Mouse (Mus musculus) small intestine, adult 2 months (tissue): ENCODE data around the gene Rassf3. TPM values are rescaled to one million over a fixed set of nuclear protein-coding genes. Genes with fewer than 3 reads are reported as not detected.

Source experiments
- H3K27ac ChIP-seq: fragments of 200-500 bp; 2 replicates; pipeline ENCODE4 v1.5.1; 2012; ENCODE audit warnings: low read depth, low read length, control low read depth, inconsistent platforms; ENCODE audit not compliant: insufficient read depth
- H3K27me3 ChIP-seq: fragments of 200-500 bp; 2 replicates; pipeline ENCODE4 v1.6.1; 2012; ENCODE audit warnings: mild to moderate bottlenecking, moderate library complexity, low read length, inconsistent platforms; ENCODE audit not compliant: control insufficient read depth, insufficient read depth
- H3K36me3 ChIP-seq: fragments of 200-500 bp; 2 replicates; pipeline ENCODE4 v1.6.1; 2012; ENCODE audit warnings: mild to moderate bottlenecking, low read length, control low read depth, inconsistent platforms; ENCODE audit not compliant: control insufficient read depth, insufficient read depth
- H3K4me1 ChIP-seq: fragments of 200-500 bp; 2 replicates; pipeline ENCODE4 v1.6.1; 2012; ENCODE audit warnings: low read length, inconsistent platforms, mixed read lengths; ENCODE audit not compliant: control insufficient read depth, insufficient read depth, insufficient read length
- H3K4me3 ChIP-seq: fragments of 200-500 bp; 2 replicates; pipeline ENCODE4 v1.5.1; 2012; ENCODE audit warnings: low read depth, mild to moderate bottlenecking, control low read depth, inconsistent platforms, low read length, moderate library complexity
- CTCF ChIP-seq: fragments of 200-500 bp; IDR thresholded peaks from 2 replicates; pipeline ENCODE4 v1.5.1; 2012; ENCODE audit warnings: low read depth, mild to moderate bottlenecking, control low read depth, inconsistent platforms, low read length, moderate library complexity, mixed read lengths; ENCODE audit not compliant: insufficient replicate concordance, insufficient read length; ENCODE audit errors: extremely low read depth
- POLR2A ChIP-seq: fragments of 200-500 bp; IDR thresholded peaks from 2 replicates; pipeline ENCODE4 v1.6.1; 2012; ENCODE audit warnings: low read depth, mild to moderate bottlenecking, control low read depth, inconsistent platforms, low read length, moderate library complexity
- WGBS: fragments of 180-500 bp; shearing (Covaris S2); methylation state at CpG from one replicate; pipeline ENCODE4 v1.1.7; 2018; 5-methylcytosine and 5-hydroxymethylcytosine counted together
- polyA plus RNA-seq: library from polyadenylated mRNA; depleted of rRNA; stranded (reverse); fragments of >200 nt; gene quantifications from 2 replicates; pipeline ENCODE4 v1.2.3, GENCODE M21; 2012

The Rassf3 gene
- polyA plus RNA-seq, 1 experiment, result 25.8 TPM

GRCm38 (mm10) chr10:121475672-121476146 lies 438 bp downstream of the Rassf3 start:
- TF ChIP-seq CTCF (no peak), POLR2A (no peak)
- Histone ChIP-seq H3K27me3 (no peaks in the 10 kb centered on the region), H3K4me1 (peaks cover 18% of the 10 kb centered on the region), H3K4me3 (peak overlapping the region; percentile 79), H3K27ac (peak overlapping the region; percentile 74), H3K36me3 (no peaks in the 10 kb centered on the region)
- under 1% methylated on average over 45 of the region's 45 CpGs for WGBS

GRCm38 (mm10) chr10:121475101-121475671 lies 961 bp downstream of the Rassf3 start:
- H3K4me3 ChIP-seq, result peak overlapping the region; percentile 79
- H3K27me3 ChIP-seq, result no peaks in the 10 kb centered on the region
- TF ChIP-seq POLR2A, result no peak
- TF ChIP-seq CTCF, result no peak; the same call in 1 of the 2 replicates
- no peaks in the 10 kb centered on the region for H3K36me3 ChIP-seq
- H3K4me1 ChIP-seq, result peaks cover 19% of the 10 kb centered on the region
- 1% methylated on average over 31 of the region's 31 CpGs for WGBS
- peak overlapping the region; percentile 74 for H3K27ac ChIP-seq

- no peaks in the 10 kb centered on the region for H3K36me3 ChIP-seq
- TF ChIP-seq CTCF, result no peak
- TF ChIP-seq POLR2A, result no peak
- H3K4me3 ChIP-seq, result peak overlapping the region; percentile 79; the same call in 1 of the 2 replicates
- peak overlapping the region; percentile 74 for H3K27ac ChIP-seq
- WGBS, result 10% methylated on average over 4 of the region's 4 CpGs
- H3K4me1 ChIP-seq, result peaks cover 22% of the 10 kb centered on the region
- H3K27me3 ChIP-seq, result no peaks in the 10 kb centered on the region
Observed at GRCm38 (mm10) chr10:121474288-121474687, 1.9 kb downstream of the Rassf3 start.

GRCm38 (mm10) chr10:121473723-121474215 lies 2.4 kb downstream of the Rassf3 start:
- 5% methylated on average over 12 of the region's 12 CpGs for WGBS
- peak overlapping the region; percentile 74 for H3K27ac ChIP-seq
- no peak; the same call in 1 of the 2 replicates for TF ChIP-seq POLR2A
- TF ChIP-seq CTCF, result no peak
- no peaks in the 10 kb centered on the region for H3K27me3 ChIP-seq
- peaks cover 22% of the 10 kb centered on the region for H3K4me1 ChIP-seq
- no peaks in the 10 kb centered on the region for H3K36me3 ChIP-seq
- H3K4me3 ChIP-seq, result peak overlapping the region; percentile 27

- Histone ChIP-seq H3K36me3 (no peaks in the 10 kb centered on the region), H3K4me3 (no peak overlapping the region), H3K27me3 (no peaks in the 10 kb centered on the region), H3K27ac (peak overlapping the region; percentile 42), H3K4me1 (peaks cover 22% of the 10 kb centered on the region)
- WGBS, result 63% methylated on average over 11 of the region's 11 CpGs
- TF ChIP-seq POLR2A, result no peak
- no peak for TF ChIP-seq CTCF
Observed at GRCm38 (mm10) chr10:121472593-121473217, 3.4 kb downstream of the Rassf3 start.

- H3K4me1 ChIP-seq, result peaks cover 21% of the 10 kb centered on the region
- H3K4me3 ChIP-seq, result no peak overlapping the region
- no peaks in the 10 kb centered on the region for H3K27me3 ChIP-seq
- WGBS, result 53% methylated on average over 8 of the region's 8 CpGs
- TF ChIP-seq POLR2A (no peak), CTCF (no peak)
- no peaks in the 10 kb centered on the region for H3K36me3 ChIP-seq
- H3K27ac ChIP-seq, result no peak overlapping the region
Observed at GRCm38 (mm10) chr10:121471570-121472197, 4.5 kb downstream of the Rassf3 start.

- no peaks in the 10 kb centered on the region for H3K36me3 ChIP-seq
- no peak overlapping the region for H3K27ac ChIP-seq
- TF ChIP-seq CTCF (no peak), POLR2A (no peak)
- H3K27me3 ChIP-seq, result no peaks in the 10 kb centered on the region
- H3K4me1 ChIP-seq, result peaks cover 19% of the 10 kb centered on the region
- 63% methylated on average over 3 of the region's 3 CpGs for WGBS
- no peak overlapping the region for H3K4me3 ChIP-seq
Observed at GRCm38 (mm10) chr10:121469625-121470024, 6.5 kb downstream of the Rassf3 start.
